Mouse (Mus musculus): ENCODE measurements around the gene Gja10. TPM values are rescaled to one million over a fixed set of nuclear protein-coding genes. Genes with fewer than 3 reads are reported as not detected.

The Gja10 gene
- total RNA-seq (2021) = not detected

DNA sequence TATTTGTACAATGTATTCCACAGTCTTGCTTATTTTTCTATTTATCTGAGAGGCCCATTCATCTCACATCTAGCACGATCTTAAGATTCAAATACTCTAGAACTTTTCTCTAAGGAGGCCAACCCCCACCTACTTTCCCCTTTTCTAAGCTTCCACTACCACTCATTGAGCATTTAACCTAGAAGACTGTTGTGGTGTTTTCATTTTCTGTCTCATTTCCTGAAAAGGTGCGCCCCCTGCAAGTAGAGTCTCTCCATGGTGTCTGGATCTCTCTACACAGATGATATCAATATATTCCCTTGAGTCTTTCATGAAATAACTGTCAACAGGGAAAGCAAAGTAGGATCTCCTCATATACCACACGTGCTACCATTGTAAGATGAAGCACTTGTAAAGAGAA lies at the start of gene Gja10:
Gene Gja10 (minus strand): TSS at position 101 of the 400 bp plus-strand sequence.
- intact Hi-C loops (cut with DNase I) = no loop called here
- DNase-seq (ENCODE audit: low spot score in 2 of 2) = no peak

DNA sequence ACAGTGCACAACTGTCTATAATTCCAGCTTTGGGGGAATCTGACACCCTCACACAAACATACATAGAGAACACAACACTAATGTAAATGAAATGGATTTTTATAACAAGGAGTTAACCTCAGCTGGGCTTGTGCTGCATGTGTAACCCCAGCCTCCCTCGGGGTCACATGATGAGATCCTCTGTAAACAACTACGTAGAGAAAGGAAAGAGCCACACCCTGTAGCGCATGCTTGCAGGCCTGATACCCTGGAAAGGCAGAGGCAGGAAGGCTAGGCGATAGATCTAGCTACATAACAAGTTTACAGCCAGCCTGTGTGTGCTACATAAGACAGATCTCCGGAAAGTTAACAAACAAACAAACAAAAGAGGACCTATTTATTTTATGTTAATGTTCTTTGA lies 49.1 kb upstream of the Gja10 start:
- intact Hi-C loops (cut with DNase I) = no loop called here
- no peak for DNase-seq (ENCODE audit: low spot score in 2 of 2)

DNA sequence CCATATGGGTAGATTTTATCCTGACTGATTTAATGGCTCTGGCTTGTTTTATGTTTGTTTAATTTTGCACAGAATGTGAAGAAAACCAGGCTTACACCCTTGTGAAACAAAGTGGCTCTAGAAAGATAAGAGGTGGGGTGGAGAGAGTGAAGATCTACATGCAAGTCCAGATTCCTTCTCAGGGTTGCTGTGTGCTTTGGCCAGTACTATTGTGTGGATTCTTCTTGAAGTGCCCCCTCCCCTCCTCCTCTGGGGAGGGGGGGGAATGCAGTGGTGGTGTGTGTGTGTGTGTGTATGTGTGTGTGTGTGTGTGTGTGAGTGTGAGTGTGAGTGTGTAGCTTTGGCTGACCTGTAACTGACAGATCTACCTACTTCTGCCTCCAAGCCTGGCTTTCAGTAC lies 19.1 kb upstream of the Gja10 start:
- no peak for DNase-seq (ENCODE audit: low spot score in 2 of 2)
- intact Hi-C loops (cut with DNase I) = no loop called here

DNA sequence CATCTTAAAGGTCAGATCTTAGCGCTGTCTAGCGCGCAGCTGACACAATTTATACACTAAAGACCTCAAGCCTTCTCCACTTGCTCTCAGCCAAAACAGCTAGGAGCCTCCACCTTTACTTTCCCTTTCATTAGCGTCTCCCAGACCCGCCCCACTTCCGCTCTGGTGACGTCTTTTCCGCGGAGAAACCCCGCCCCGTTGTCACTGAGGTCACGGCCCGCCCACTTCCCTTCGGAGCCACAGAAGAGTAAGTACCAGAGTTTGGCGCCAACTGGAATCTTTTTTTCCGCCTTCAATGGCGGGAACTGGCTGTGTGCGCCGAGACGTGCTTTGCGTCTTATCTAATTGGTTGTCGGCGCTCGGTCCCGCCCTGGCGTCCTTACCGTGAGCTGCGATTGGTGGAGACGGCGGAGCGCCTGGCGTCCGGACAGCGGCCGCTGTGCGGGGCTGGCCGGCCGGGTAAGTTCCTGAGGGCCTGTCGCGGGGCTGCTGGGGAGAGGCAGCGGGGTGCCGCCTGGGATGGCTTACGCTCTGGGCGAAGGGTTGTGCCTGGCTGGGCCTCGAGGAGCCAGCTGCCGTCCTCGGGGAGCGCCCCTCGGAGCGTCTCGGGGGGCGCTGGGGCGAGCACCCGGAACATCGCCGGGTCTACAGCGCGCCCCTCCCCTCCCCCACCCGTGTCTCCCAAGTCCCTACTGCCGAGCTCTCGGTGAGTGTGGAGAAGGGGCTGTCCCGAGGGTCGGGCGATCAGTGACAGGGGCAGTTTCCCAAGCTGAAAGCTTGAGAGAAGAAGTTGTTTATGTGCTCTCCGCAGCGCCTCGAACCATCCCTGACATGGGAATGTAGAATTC lies 12.7 kb upstream of the Gja10 start, which contains the start of gene Casp8ap2:
Gene Casp8ap2 (plus strand): TSS at position 418 of the 848 bp plus-strand sequence.
- intact Hi-C loops (cut with DNase I) = loop anchor here (1.0 to 5.0 kb wide), 2 partner anchors 41 to 417 kb away; partner anchors contain the start of gene Ube2j1
- peak; percentile 99 to 100 for DNase-seq (ENCODE audit: low spot score in 2 of 2)

DNA sequence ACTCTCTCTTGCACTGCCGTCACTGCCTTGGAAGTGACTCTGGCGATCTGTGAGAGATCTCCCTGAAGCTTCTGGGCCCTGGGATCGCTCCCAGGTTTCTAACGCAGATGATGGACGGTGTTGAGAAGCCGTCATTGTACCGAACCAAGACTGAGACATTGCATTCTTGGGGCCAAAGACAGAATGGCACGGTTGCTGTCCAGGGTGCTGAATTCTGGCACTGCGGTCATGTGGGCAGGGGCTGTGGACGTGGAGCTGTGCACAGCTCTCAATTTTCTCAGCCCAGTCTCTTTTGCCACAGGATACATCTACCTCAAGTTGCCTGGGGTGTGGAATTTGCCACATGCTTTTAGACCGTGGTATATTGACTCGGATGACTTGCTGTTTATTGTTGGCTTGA lies 1.4 kb downstream of the Gja10 start:
- intact Hi-C loops (cut with DNase I) = no loop called here
- DNase-seq (ENCODE audit: low spot score in 2 of 2) = no peak

DNA sequence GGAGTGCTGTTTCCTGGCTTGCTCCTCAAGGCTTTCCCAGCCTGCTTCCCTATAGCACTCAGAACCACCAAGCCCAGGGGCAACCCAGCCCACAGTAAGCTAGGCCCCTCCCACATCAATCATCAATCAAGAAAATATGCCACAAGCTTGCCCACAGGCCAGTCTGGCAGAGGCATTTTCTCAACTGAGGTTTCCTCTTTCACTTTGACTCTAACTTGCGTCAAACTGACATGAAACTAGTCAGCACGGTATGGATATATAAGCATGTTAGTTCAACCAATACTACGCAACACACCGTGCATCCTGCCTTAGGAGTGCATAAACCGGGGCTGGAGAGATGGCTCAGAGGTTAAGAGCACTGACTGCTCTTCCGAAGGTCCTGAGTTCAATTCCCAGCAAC lies 14.3 kb downstream of the Gja10 start:
- intact Hi-C loops (cut with DNase I) = no loop called here
- no peak for DNase-seq (ENCODE audit: low spot score in 2 of 2)

DNA sequence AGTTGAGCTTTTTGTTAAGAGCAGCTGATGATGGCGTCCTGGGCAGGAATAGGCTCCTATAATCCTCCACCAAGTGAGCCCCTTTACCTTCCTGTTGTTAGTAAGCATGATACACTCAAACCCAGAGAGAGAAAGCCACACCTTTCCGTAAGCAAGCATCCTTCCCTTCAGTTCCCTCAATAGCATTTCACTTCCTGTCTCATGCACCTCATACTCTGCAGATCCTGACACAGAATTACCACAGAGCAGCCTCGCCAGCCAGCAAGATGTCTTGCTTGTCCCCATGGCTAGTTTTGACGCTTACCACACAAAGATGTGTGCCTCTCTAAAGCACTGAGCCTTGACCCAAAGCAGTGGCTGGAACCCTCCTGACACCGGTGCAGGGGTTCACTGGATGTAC lies 15.0 kb downstream of the Gja10 start:
- intact Hi-C loops (cut with DNase I) = no loop called here
- no peak for DNase-seq (ENCODE audit: low spot score in 2 of 2)

DNA sequence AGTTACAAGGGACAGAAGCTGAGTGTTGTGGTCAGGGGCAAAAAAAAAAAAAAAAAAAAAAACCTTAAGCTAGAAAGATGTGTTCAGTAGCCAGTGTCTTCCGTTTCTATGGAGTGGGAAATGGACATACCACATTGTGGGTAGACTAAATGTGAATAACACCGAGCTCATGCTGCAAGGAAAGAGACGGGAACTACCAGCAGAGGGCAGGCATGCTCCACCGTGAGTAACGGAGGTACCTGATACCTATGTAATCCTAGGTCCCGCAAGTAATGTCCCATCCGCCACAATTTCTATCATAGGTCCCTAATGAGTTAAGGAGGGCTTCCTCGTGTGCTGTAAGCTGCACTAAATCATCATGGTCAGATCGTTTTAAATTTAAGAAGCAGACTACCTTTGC lies 16.0 kb downstream of the Gja10 start:
- intact Hi-C loops (cut with DNase I) = no loop called here

DNA sequence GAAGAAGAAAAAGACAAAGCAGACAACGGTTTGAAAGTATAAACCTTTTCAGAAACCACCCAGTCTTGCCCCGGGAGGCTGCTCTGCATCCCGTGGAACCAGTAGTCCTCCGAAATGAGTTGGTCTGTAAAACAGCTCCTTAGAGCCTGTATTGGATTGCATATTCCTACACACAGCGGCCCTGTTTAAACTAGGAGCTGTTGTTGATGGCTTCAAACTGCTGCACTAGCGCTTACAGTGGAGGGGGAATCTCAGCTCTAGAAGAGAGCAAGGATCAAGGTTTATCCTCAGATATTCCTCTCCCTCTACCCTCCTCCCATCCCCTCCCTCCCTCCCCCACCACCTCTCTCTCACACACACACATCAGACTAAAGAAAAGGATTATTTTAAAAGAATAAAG lies 18.4 kb downstream of the Gja10 start:
- no peak for DNase-seq (ENCODE audit: low spot score in 2 of 2)
- intact Hi-C loops (cut with DNase I) = no loop called here

More for the DNA sequence above, 16.0 kb downstream of the Gja10 start:
- DNase-seq (ENCODE audit: low spot score in 2 of 2) = peak in 1 of 2 experiments; percentile 31

DNA sequence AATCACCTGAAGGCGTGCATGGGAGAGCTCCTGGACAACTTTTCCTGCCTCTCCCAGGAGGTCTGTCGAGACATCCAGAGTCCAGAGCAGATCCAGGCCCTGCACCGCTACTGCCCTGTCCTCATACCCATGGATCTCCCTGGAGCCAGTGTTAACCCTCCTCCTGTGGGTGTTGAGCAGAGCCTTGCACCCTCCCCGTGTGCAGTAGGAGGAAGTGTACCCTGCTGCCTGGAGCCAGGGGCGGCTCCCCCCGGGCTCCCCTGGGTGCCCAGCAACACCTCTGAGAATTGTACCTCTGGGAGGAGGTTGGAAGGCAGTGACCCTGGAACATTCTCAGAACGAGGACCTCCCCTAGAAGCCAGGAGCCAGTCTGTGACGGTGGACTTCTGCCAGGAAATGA lies 22.7 kb downstream of the Gja10 start:
- intact Hi-C loops (cut with DNase I) = no loop called here
- DNase-seq (ENCODE audit: low spot score in 2 of 2) = no peak

DNA sequence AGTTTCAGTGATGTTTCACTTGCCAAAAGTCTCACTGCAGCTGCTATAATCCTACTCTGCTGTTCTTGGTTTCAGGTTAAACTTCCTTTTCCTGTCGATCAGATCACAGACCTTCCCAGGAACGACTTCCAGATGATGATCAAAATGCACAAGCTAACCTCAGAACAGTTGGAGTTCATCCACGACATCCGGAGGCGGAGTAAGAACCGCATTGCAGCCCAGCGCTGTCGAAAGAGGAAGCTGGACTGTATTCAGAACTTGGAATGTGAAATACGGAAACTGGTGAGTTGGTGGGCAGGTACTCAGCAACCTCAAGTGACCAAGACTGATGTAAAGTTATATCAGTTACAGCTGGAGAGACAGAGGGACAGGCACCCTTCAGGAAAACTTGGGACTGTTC lies 27.4 kb downstream of the Gja10 start:
- intact Hi-C loops (cut with DNase I) = no loop called here

DNA sequence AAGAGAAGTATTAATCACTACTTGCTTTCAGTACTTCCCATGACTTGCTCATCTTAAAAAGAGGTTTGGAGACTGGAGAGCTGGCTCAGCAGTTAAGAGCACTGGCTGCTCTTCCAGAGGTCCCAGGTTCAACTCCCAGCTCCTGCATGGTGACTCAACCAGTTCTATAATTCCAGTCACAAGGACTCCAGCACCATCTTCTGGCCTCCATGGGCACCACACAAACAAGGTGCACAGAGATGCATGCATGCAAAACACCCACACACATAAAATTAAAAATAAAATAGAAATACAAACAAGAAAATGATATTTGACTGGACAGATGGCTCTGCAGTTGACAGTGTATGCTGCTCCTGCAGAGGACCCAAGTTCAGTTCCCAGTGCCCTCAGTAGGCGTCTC lies 28.0 kb downstream of the Gja10 start:
- DNase-seq (ENCODE audit: low spot score in 2 of 2) = no peak
- intact Hi-C loops (cut with DNase I) = loop anchor here (1.0 to 5.0 kb wide), 3 partner anchors 337 to 519 kb away; partner anchors contain the start of gene Bach2

More for the DNA sequence above, 27.4 kb downstream of the Gja10 start:
- DNase-seq (ENCODE audit: low spot score in 2 of 2) = no peak

DNA sequence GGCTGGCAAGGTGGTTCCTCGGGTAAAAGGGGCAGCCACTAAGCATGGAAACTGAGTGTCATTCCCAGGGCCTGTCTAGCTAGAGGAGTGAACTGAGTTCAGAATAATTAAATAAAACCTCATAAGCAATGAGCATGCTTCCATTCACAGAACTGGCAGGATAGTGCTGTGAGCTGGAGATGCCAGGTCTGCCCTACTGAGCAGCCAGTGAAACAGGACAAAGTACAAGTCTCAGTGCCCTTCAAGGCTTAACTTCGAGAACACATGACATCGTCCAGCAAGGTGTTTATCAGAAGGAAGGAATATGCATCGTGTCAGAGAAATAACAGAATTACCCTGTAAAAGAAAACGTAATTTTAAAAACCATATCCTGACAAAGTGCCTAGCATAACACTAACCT lies 29.0 kb downstream of the Gja10 start:
- intact Hi-C loops (cut with DNase I) = loop anchor here (5.0 kb wide), 2 partner anchors 336 to 421 kb away; partner anchors contain the start of gene Bach2
- no peak for DNase-seq (ENCODE audit: low spot score in 2 of 2)

DNA sequence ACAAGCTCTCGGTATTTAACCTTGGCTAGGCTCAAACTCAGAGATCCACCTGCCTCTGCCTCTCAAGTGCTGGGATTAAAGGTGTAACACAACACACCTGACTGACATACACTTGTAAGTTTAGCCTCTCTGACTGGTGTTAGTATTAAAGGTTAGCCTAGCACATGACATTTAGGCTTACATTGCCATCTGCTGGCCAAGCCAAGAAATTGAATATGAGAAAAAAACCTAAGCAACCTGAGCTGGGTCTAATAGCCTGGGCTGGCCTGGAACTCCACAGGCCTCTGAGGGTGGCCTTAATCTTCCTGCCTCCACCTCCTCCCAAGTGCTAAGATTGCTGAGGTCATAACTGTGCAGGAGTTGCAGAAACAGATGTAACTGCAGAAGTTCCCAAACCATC lies 30.4 kb downstream of the Gja10 start:
- intact Hi-C loops (cut with DNase I) = loop anchor here (5.0 kb wide), 2 partner anchors 335 to 420 kb away; partner anchors contain the start of gene Bach2
- DNase-seq (ENCODE audit: low spot score in 2 of 2) = peak; percentile 39 to 52

DNA sequence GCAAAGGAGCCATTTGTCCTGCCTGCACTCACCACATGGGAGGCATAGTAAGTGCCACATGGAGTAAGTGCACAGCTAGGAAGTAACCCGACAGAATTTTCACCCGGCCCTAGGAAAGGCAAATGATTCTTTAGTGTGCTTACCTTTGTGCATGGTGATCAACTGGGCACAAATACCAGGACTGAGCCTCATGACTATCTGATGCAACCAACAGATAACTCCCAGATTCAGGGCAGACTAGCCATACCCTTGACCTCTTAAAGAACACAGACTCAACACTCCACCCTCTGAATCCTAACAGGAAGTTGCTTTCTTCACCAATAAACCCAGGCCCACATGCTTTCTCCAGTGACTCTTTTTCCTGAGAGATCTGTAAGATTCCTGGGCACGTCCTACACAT lies 31.1 kb downstream of the Gja10 start:
- intact Hi-C loops (cut with DNase I) = loop anchor here (5.0 kb wide), 2 partner anchors 334 to 419 kb away; partner anchors contain the start of gene Bach2
- no peak for DNase-seq (ENCODE audit: low spot score in 2 of 2)

DNA sequence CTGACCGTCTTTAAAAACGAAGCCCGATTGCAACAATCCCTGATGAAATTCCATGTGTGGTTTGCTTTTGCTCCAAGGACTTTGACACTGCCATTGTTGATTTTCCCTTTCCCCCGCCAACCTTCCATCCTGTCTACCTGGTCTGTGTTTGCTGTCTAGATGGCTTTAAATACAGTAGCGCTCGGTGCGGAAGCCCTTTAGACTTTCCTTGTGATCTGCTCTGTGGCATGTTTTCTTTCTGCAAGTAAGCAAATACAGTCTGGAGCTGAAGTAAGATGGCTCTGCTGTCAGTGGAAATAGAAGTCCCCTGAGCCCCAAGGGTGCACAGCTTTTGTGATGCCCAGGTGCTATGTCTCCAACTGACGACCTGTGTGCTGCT lies 31.6 kb downstream of the Gja10 start:
- intact Hi-C loops (cut with DNase I) = loop anchor here (5.0 kb wide), 2 partner anchors 334 to 419 kb away; partner anchors contain the start of gene Bach2
- no peak for DNase-seq (ENCODE audit: low spot score in 2 of 2)

DNA sequence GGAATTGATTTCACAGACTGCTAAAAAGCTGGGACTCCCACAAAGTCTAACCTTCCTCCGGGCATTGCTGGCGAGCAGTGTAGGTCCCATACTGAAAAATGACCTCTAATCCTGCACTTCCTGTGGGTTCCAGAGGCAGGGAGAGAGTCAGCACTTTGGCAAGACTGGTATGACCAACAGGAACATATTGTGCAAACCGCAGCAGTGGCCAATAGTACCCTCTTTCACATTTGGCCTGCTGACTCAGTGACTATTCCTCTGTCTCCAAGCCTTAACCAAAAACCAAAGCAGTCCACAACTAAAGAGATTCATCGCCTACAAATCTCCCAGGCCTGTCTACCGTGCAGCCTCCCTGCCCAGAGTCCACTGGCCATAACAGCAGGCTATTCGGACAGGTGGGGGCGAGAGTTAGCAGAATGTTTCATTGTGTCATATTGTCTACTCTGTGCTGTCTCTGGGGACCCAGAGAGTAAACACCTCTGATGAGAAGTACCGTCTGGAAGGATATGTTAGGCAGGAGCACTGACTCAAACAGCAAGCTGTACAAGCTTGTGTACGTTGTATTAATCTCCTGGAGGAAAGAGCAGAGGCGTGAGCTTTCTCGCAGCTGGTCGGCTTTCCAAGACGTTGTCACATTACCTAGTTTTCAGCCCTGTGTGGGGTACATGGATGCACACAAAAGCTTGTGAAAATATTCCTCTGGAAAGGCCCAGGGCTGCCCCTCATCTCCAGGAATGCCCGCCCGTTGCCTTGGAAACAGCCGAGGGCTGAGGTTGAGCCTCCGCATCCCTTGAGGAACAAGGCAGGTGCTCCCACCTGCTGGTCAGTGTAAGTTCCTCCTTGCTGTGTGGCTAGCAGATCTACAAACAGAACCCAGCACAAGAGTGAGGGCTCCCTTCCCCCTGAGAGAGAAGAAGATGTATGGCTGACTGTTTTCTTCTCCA lies 32.3 kb downstream of the Gja10 start:
- intact Hi-C loops (cut with DNase I) = loop anchor here (5.0 kb wide), 2 partner anchors 333 to 418 kb away; partner anchors contain the start of gene Bach2
- peak; percentile 43 to 56 for DNase-seq (ENCODE audit: low spot score in 2 of 2)

DNA sequence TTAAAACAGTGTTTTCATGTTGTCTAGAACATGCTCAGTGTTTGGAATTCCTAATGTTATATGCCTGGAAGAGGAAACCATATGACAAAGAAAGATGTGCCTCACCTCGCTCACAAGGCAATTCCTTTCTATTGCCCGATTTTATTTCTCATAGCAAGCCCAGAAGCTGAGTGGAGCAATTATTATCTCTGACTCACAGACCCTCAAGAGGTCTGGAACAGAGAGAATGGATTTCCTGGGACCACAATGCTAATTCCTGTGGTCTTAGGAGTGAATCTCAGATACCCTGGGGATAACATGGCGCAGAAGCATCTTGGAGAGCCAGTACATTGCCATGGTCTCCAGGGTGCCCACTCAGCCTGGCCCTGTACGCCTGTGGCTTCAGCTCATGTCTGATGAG lies 33.5 kb downstream of the Gja10 start:
- no peak for DNase-seq (ENCODE audit: low spot score in 2 of 2)
- intact Hi-C loops (cut with DNase I) = no loop called here

DNA sequence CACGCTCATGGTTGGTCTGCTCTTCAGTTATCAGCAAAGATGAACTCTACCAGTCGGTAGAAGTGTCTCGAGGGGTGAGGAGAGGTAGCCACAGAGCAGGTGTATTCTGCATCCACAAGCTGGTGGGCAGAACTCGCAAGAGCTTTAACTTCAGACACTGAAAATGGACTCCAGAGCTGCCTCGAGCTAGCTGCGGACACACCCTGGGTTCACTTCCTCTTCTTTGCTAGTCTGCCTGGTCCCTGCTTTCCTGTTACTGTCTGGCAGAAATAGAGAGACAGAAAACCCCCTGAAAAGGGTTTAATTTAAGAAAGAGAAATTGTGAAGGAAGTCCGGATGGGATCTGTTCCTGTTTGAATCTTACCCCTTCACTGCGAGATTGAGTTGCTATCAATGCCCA lies 37.6 kb downstream of the Gja10 start:
- intact Hi-C loops (cut with DNase I) = loop anchor here (5.0 kb wide), 1 partner anchor 323 kb away; no protein-coding TSS in a partner anchor
- no peak for DNase-seq (ENCODE audit: low spot score in 2 of 2)

DNA sequence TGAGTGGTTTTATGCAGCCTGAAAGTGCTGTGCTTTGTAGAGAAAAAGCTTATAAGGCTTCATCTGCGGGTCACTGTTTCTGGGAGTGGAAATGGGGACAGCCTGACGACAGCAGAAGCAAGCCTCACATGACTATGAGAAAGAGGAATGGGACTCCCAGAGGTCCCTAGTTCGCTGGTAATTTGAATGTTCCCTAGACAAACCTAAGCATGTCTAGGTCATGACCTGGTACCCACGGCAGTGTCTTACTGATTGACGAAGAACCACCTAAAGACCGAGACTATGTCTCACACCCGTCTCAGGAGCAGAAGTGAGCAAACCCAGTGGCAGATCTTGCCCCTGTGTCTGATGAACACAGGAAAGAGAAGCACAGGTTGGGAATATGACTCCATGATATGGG lies 38.1 kb downstream of the Gja10 start:
- intact Hi-C loops (cut with DNase I) = loop anchor here (5.0 kb wide), 1 partner anchor 322 kb away; no protein-coding TSS in a partner anchor
- DNase-seq (ENCODE audit: low spot score in 2 of 2) = no peak
